Mouse (Mus musculus) thymus, postnatal 0 days (tissue): ENCODE measurements around the gene Ptgis. TPM values are rescaled to one million over a fixed set of nuclear protein-coding genes. Genes with fewer than 3 reads are reported as not detected.

Source experiments
- DNase-seq: peaks from one replicate; pipeline ENCODE4 v3.0.0-alpha.2; 2015; ENCODE audit warnings: low spot score
- polyA plus RNA-seq: library from polyadenylated mRNA; unstranded; fragments of >200 nt; fragmentation: Nextera tagmentation; extraction: Ambion mirVana; gene quantifications from 2 replicates; pipeline ENCODE4 v1.2.1, GENCODE M21; 2015

The Ptgis gene
- polyA plus RNA-seq, 1 experiment from 2014 or later, result 1.7 TPM

DNA sequence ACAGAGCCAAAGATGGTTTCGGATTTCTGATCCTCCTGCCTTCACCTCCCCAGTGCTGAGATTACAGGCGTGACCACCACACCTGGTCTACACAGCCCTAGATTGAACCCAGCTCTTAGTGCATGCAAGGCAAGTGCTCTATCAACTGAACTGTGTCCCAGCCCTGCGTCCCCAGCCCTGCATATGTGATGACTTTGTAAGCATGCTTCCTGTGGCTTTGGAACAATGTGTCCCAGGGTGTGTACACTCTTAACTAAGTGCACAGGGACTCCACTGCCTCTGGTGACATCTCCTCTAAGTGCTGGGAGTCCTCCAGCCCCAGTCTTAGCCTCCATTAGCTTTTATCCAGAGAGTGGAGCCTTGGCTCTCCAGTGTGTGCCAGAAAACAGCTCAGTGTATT lies 47.0 kb downstream of the Ptgis start:
- no peak for DNase-seq

DNA sequence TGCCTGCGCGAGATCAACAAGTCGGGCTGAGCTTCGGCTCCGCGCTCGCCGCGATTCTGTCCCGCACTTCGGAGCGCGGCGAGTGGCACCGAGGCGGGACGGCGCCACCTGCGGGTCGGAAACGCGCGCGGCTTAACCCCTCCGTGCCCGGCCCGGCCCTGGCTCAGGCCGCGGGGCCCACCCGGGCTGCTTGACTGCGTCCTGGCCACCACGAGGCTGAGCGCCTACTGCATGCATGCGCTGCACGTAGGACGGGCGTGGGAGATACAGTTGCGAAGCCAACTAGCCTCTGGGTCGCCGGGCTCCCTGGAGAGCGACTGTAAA lies 50.4 kb downstream of the Ptgis start, which contains the start of gene Kcnb1:
TSS of gene Kcnb1 (minus strand) at position 80 of the 324 bp plus-strand sequence.
- peak; percentile 21 for DNase-seq

DNA sequence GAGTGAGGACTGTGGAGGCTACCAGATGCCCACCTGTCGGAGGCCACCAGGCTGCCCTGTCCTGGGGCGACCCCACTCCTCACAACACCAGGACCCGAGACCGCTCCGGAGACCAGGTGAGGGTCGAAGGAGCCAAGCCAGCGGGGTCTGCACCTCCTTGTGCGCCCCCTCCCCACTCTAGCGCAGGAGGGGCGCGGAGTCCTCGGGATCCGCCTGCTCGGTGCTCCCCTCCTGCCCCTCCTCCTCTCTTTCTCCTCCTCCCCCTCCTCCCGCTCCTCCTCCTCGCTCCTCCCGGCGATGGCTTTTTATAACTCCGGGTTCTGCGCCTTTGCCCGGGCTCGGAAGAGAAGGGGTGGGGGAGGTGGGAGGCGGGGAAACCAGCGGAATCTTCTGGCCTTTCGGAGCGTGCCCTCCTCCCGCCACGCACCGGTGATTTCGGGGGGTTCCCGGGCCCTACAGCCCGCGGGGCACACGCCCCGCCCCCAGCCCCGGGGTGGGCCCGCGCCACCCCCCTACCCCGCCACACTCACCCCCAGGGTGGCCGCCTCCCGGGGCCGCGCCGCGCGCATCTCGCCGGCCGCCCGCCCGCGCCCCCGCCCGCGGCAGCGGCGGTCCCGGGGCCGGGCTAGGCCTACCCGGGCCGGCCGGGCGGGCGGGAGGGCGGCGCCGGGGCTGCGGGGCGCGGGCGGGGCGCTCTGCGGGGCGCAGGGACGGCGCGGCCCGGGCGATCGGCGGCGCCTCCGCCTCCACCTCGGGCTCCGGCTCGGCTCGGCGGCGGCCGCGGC lies 50.9 kb downstream of the Ptgis start:
- DNase-seq, result no peak

- peak; percentile 55 for DNase-seq
These were observed 51.8 kb downstream of the Ptgis start for GRCm38 (mm10) chr2:167188315-167189207.

DNA sequence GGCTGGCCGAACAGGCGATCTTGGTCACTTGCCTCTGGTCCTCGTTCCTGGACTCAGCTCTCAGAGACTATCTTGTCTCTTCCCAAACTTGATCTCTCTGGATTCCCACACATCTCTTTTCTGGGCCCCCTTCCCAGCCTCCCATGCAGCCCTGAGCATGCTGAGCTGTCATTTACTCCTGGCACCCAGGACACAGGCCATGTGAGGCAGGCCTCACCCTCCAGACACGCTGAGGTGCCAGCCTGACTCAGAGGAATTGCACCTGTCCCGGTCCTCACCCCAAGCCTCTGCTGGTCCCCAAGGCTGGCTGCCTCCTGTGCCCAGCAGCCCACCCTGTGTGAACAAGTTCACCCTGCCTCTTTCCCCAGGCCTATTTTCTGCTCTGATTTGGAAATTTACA lies 53.3 kb downstream of the Ptgis start:
- DNase-seq, result no peak

GRCm38 (mm10) chr2:167186544-167186943 lies 53.9 kb downstream of the Ptgis start:
- no peak for DNase-seq

DNA sequence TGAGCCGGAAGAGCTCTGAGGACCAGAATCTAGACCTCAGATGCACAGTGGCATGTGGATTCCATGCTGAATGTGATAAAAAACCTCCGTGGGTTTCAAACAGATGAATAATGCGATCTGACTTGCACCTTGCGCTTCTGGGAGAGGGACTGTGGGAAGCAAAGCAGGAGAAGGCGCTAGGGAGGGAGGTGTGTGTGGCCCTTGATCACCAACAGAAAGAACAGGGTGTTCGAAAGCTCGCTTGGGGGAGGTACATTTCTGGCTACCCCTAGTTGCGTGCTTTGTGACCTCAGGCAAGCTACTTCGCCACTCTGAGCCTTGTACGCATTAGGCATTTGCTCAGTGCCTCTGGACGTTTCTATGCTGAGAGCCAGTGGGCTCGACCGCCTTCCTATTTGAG lies 54.4 kb downstream of the Ptgis start:
- DNase-seq, result no peak

GRCm38 (mm10) chr2:167185432-167185831 lies 55.0 kb downstream of the Ptgis start:
- no peak for DNase-seq

- no peak for DNase-seq
These were observed 58.6 kb downstream of the Ptgis start for GRCm38 (mm10) chr2:167181662-167182389.

DNA sequence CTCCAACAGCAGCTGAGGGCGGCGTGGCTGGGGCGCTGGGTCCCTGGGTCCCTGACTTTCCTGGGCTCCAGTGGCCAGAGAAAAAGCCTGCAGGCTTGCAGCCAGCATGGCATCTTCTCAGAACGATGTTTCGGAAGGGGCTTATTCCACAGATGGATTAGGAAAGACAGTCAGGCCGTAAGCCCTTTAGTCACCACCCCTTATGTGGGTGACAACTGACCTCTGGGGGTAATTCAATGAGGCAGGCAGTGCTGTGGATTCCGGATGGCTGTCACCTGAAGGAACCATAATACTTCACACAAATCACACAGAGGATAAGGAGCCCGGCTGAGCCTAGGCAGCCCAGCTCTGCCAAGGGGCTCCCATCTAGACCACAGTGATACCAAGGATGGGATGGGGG lies 59.3 kb downstream of the Ptgis start:
- no peak for DNase-seq

DNA sequence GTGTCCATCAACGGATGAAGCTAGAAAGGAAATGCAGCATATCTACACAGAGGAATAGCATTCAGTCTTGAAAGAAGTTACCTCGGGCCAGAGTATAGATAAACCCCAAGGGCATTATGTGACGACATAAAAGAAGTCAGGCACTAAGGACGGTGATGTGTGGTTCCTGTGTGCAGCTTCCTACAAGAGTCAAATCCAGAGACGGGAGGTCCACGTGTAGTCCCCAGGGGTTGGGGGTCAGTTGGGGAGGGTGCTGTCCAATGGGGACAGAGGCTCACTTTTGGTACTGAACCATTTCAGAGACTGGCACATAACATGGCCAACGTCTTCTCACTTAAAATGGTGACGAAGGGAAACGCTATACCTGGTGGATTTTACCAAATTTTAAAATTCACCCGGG lies 61.1 kb downstream of the Ptgis start:
- no peak for DNase-seq

DNA sequence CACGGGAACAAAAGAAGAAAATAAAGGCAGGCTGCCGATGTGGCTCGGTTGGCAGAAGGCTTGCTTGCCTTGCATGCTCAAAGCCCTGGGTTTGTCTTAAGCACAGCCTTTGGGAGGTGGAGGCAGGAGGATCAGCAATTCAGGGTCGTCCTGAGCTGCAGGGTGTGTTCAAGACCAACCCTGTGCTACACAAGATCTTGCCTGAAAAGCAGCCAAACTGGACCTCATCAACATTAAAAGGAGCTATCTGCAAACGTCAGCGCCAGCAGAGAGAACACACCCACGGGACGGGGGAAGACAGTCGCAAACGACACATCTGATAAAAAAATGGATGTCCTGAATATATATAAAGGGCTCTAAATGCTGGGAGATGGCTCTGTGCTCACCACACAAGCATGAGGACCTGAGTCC lies 63.2 kb downstream of the Ptgis start:
- DNase-seq, result no peak

GRCm38 (mm10) chr2:167175284-167175683 lies 65.1 kb downstream of the Ptgis start:
- DNase-seq, result no peak

DNA sequence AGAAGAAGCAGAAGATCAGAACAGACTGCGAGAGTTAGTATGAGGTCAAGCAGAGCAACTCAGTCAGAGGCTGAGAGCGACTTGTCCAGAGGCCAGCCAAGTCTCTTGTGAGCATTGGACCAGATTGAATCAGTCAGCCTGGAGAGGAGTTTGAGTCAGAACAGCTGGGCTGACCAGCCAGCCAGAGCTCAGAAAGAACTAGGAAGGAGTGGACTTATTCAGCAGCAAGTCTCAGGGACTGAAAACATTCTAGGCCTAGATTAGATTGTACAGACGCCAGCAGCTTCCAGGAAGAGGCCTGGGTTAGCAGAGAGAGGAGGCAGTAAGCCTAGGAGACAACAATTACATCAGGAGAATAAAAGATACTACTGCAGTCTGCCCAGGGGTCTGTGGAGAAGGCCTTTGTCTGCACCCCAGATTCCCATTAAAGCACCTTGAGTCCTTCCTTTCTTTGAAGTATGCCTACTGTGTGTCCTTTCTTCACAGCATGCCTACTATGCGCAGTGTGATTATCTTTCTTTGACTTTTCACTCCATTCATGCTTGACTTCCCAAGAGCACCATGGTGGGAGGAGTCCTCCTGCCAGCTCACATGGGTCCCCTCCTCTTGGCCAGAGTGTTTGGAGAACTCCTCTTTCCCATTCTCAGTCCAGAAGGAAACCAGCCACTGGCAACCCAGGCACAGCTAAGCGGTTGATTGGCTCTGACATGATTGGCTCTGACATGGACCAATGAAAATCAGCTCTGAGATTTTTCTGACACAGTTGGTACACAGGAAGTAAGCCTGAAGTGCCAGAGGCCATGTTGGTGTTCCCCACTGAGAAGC lies 67.1 kb downstream of the Ptgis start:
- no peak for DNase-seq

DNA sequence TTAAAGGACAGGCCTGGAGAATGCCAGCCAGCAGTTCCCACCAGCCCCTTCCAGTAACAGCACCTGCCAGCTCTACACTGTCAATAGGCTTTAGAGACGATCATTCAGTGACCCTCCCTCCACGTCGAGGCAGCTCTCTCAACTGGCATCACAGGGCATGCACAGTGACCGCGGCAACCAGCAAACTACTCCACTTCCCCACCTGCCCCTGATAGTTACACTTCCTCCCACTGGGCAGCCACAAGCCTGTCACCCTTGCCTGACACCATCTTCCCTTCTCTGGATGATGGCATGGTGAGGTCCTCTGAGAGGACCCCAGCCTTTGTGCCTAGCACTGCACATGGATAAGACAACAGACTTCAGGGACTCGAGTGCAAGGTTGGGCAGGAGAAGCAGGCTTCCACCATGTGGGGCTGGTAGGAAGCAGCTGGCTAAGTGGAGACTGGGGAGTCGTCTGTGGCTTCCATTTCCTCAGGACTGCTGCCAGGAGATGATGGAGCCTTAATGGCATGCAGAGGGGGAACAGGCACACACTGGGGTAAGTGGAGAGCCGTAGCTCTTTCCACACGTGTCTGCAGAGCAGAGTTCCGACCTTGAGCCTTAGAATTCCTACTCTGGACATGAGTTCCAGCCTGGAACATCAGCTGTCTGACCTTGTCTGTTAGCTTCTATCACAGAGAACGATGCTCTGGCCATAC lies 72.7 kb downstream of the Ptgis start:
- DNase-seq, result no peak

DNA sequence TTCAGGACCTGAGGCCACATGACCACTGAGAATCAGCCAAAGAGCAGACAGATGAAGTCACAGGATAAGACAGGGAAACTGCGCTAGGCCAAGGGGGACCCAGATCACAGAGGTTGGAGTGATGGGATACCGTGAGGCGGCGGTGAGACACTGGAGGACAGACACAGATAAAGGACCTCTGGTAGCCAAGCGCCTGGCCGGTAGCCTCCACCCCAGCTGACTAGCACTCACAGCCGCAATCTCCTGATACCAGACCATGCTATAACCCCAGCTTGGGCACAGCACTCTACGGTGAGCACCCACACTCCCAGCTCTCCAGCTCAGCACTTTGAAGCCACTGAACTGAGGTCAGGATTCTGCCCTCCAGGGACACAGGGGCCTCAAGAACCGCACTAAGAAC lies 76.8 kb downstream of the Ptgis start:
- DNase-seq, result no peak

- DNase-seq, result no peak
These were observed 77.3 kb downstream of the Ptgis start for GRCm38 (mm10) chr2:167163134-167163533.

DNA sequence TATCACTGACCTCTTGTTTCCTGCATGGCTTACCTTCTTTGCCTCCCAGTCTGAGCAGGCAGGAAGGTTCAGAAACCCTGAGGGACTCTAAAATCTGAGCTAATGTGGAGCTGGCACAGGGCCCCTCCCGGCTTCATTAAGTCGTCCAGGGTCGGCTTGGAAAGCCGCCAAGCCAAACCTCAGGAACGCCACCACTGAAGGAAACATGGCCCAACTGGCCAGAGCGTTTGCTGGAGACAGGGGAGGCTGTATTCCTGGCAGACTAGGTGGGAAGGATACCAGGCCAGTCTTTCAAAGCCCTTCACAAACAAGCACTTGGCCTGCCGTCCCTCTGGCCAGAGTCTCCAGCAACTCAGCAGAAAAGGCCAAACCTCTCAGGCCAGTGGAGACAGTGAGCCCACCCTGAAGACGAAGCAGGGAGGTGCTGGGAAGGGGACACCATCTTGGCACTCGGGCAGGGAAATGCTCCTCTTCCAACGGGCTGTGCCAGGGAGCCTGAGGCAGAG lies 77.8 kb downstream of the Ptgis start:
- no peak for DNase-seq

DNA sequence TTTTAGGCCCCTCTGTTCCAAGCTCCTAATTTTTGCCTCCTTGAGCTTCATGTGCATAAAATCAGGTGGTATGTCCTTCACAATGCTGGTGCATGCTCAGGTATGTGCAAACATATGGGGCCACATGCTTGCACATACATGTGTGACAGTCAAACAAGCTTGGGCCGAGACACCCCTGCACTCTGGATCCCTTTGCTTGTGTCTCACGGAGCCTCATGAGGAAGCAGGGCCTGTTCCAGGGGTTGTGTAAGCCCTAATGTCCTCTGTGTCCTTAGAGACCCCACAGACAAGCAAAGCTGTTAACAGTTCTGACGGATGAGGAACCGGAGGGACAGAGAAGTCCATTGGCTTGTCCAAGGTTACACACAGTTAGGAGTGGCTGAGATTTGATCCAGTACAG lies 80.7 kb downstream of the Ptgis start:
- DNase-seq, result no peak

GRCm38 (mm10) chr2:167158780-167159179 lies 81.6 kb downstream of the Ptgis start:
- no peak for DNase-seq
